Mouse (Mus musculus) testis, adult 2 months (tissue): Measurements from ENCODE around the gene Prelid1.

ENCODE experiments used
- CTCF ChIP-seq: fragments of 200-500 bp; IDR thresholded peaks from 2 replicates; pipeline ENCODE4 v1.5.1; 2012; ENCODE audit warnings: low read depth, mild to moderate bottlenecking, inconsistent platforms, low read length, moderate library complexity; ENCODE audit not compliant: control insufficient read depth, insufficient read depth, insufficient replicate concordance
- POLR2A ChIP-seq: fragments of 200-500 bp; IDR thresholded peaks from 2 replicates; pipeline ENCODE4 v1.6.1; 2012; ENCODE audit warnings: low read depth, mild to moderate bottlenecking, inconsistent platforms, low read length, moderate library complexity; ENCODE audit not compliant: control insufficient read depth

GRCm38 (mm10) chr13:55362453-55363060 is 42.3 kb downstream of the Prelid1 start, which contains the start of gene Lman2:
- TF ChIP-seq CTCF, result no peak
- TF ChIP-seq POLR2A, result peak; percentile 51
